Mouse (Mus musculus) thymus, adult 2 months (tissue): ENCODE measurements around the gene D430042O09Rik.

Source experiments
- CTCF ChIP-seq: fragments of 200-500 bp; IDR thresholded peaks from 2 replicates; pipeline ENCODE4 v1.5.1; 2012; ENCODE audit warnings: mild to moderate bottlenecking, control low read depth, low read length, moderate library complexity, borderline replicate concordance; ENCODE audit not compliant: control insufficient read depth, poor library complexity, insufficient read depth; ENCODE audit errors: extremely low read depth
- POLR2A ChIP-seq: fragments of 200-500 bp; IDR thresholded peaks from 2 replicates; pipeline ENCODE4 v1.6.1; 2012; ENCODE audit warnings: mild to moderate bottlenecking, low read length, control low read depth, moderate library complexity; ENCODE audit not compliant: control insufficient read depth, poor library complexity, insufficient read depth; ENCODE audit errors: extremely low read depth

- TF ChIP-seq POLR2A (no peak), CTCF (no peak)
Observed at GRCm38 (mm10) chr7:125736366-125737015, 28.8 kb downstream of the D430042O09Rik start.
